Mouse (Mus musculus) C2C12 (cell line): ENCODE measurements around the gene Slc38a1.

ENCODE experiments used
- CTCF ChIP-seq: IDR thresholded peaks from one replicate; pipeline ENCODE4 v1.5.1; 2011; ENCODE audit not compliant: control insufficient read depth, insufficient read depth, insufficient read length
- MAX ChIP-seq: IDR thresholded peaks from one replicate; pipeline ENCODE4 v1.6.1; 2011; ENCODE audit warnings: mild to moderate bottlenecking, control low read depth
- MYOG ChIP-seq: IDR thresholded peaks from one replicate; pipeline ENCODE4 v1.6.1; 2011; ENCODE audit not compliant: control insufficient read depth, insufficient read length; ENCODE audit errors: extremely low read depth
- USF1 ChIP-seq: IDR thresholded peaks from one replicate; pipeline ENCODE4 v1.6.1; 2011; ENCODE audit warnings: low read depth, mild to moderate bottlenecking, control low read depth, moderate library complexity

- TF ChIP-seq CTCF: no peak
- TF ChIP-seq MAX: no peak
- no peak for TF ChIP-seq USF1
- TF ChIP-seq MYOG: no peak
These were observed 50.8 kb downstream of the Slc38a1 start for GRCm38 (mm10) chr15:96591876-96592417.
